Mouse (Mus musculus): ENCODE measurements around the gene Platr17. TPM values are rescaled to one million over a fixed set of nuclear protein-coding genes. Genes with fewer than 3 reads are reported as not detected.
A peak's percentile ranks its signal among the peaks of the same experiment; 100 is the strongest.

Platr17 gene
- total and polyA plus RNA-seq, 3 experiments, result not detected

- TF ChIP-seq UBTF (IDR thresholded peaks at IDR 0.05; ENCODE audit: low read depth, low read length) (peak; percentile 76), CTCF (conservative IDR thresholded peaks at IDR 0.05 in 1 of 2, IDR thresholded peaks at IDR 0.05 in 1 of 2; ENCODE audit: low read depth in 2 of 2, low read length in 2 of 2) (peak in 1 of 2 experiments; percentile 15; a peak in 1 of 4 replicates), ELF1 (IDR thresholded peaks at IDR 0.05; ENCODE audit: low read depth, low read length) (peak; percentile 85), MXI1 (IDR thresholded peaks at IDR 0.05; ENCODE audit: low read depth, low read length) (peak; percentile 79; the same call in 1 of the 2 replicates)
Observed at GRCm38 (mm10) chr17:33929371-33930279, 24.7 kb downstream of the Platr17 start, which contains the start of gene Rgl2 (continued).

- Histone ChIP-seq H3K27me3 (replicated peaks) (no peaks in the 10 kb centered on the region), H3K9ac (ENCODE audit: insufficient read depth, low read depth) (peak overlapping the region; percentile 85), H3K27ac (ENCODE audit: insufficient read depth, low read depth) (peak overlapping the region; percentile 74; the same call in 1 of the 2 replicates), H3K4me1 (ENCODE audit: control insufficient read depth in 1 of 2, insufficient read depth in 2 of 2) (peaks cover 4 to 24% of the 10 kb centered on the region in 2 experiments), H3K4me2 (ENCODE audit: insufficient read depth, low read depth, poor library complexity, severe bottlenecking) (peak overlapping the region; percentile 79), H3K79me2 (replicated peaks; ENCODE audit: control insufficient read depth, extremely low read depth, insufficient read depth, poor library complexity, severe bottlenecking) (0 out of 2 replicates have a peak, but pooled peaks cover 2% of the 10 kb centered on the region), H3K9me3 (replicated peaks; ENCODE audit: low read length) (no peaks in the 10 kb centered on the region), H3K36me3 (replicated peaks in 1 of 2; ENCODE audit: control insufficient read depth in 1 of 2, insufficient read depth in 1 of 2, low read length in 1 of 2) (peaks cover 42 to 73% of the 10 kb centered on the region in 2 experiments), H3K4me3 (replicated peaks in 1 of 3; ENCODE audit: low read depth in 2 of 3, low read length in 2 of 3, poor library complexity in 1 of 3) (peak overlapping the region; percentile 65 to 77 (median 75))
- TF ChIP-seq JUN (IDR thresholded peaks at IDR 0.05; ENCODE audit: insufficient read depth, low read depth, low read length), result no peak
- no peak for TF ChIP-seq IRF4 (IDR thresholded peaks at IDR 0.05; ENCODE audit: low read depth, low read length)
- TF ChIP-seq POLR2A (IDR thresholded peaks at IDR 0.05; ENCODE audit: low read depth, low read length), result 0 out of 2 replicates have a peak, but pooled peaks have one; percentile 18
- TF ChIP-seq SIN3A (IDR thresholded peaks at IDR 0.05; ENCODE audit: low read length), result peak; percentile 85; the same call in 1 of the 2 replicates
- peak; percentile 50; the same call in 1 of the 2 replicates for TF ChIP-seq MXI1 (IDR thresholded peaks at IDR 0.05; ENCODE audit: low read depth, low read length)
- in situ Hi-C loops (cut with MboI; ENCODE audit: low pct_ligation_motif_present, low pct_unique_long_range_greater_than_20kb, low sequenced_read_pairs), result no loop called here
- DNase-seq (ENCODE audit: extremely low read depth), result peak; percentile 82
- dilution Hi-C loops (cut with MboI; ENCODE audit: extremely low pct_ligation_motif_present, extremely low pct_unique_long_range_greater_than_20kb, low sequenced_read_pairs), result no loop called here
Observed at GRCm38 (mm10) chr17:33930280-33931158, 25.6 kb downstream of the Platr17 start.

- H3K79me2 ChIP-seq (replicated peaks; ENCODE audit: control insufficient read depth, extremely low read depth, insufficient read depth, poor library complexity, severe bottlenecking), result 0 out of 2 replicates have a peak, but pooled peaks cover 2% of the 10 kb centered on the region
- dilution Hi-C loops (cut with MboI; ENCODE audit: extremely low pct_ligation_motif_present, extremely low pct_unique_long_range_greater_than_20kb, low sequenced_read_pairs), result no loop called here
- H3K4me3 ChIP-seq (replicated peaks in 1 of 3; ENCODE audit: low read depth in 2 of 3, low read length in 2 of 3, poor library complexity in 1 of 3), result peak overlapping the region; percentile 65 to 77 (median 75)
- DNase-seq (ENCODE audit: extremely low read depth), result no peak
- peak overlapping the region; percentile 79 for H3K4me2 ChIP-seq (ENCODE audit: insufficient read depth, low read depth, poor library complexity, severe bottlenecking)
- peaks cover 36 to 72% of the 10 kb centered on the region in 2 experiments for H3K36me3 ChIP-seq (replicated peaks in 1 of 2; ENCODE audit: control insufficient read depth in 1 of 2, insufficient read depth in 1 of 2, low read length in 1 of 2)
- peak overlapping the region; percentile 85; the same call in 1 of the 2 replicates for H3K9ac ChIP-seq (ENCODE audit: insufficient read depth, low read depth)
- H3K9me3 ChIP-seq (replicated peaks; ENCODE audit: low read length), result no peaks in the 10 kb centered on the region
- TF ChIP-seq MXI1 (IDR thresholded peaks at IDR 0.05; ENCODE audit: low read depth, low read length), result 0 out of 2 replicates have a peak, but pooled peaks have one; percentile 9
- TF ChIP-seq BHLHE40 (IDR thresholded peaks at IDR 0.05; ENCODE audit: low read depth, low read length), result no peak
- TF ChIP-seq ZNF384 (IDR thresholded peaks at IDR 0.05; ENCODE audit: low read depth, low read length), result no peak
- peaks cover 4 to 27% of the 10 kb centered on the region in 2 experiments for H3K4me1 ChIP-seq (ENCODE audit: control insufficient read depth in 1 of 2, insufficient read depth in 2 of 2)
- in situ Hi-C loops (cut with MboI; ENCODE audit: low pct_ligation_motif_present, low pct_unique_long_range_greater_than_20kb, low sequenced_read_pairs), result no loop called here
- no peaks in the 10 kb centered on the region for H3K27me3 ChIP-seq (replicated peaks)
- peak overlapping the region; percentile 29; the same call in 1 of the 2 replicates for H3K27ac ChIP-seq (ENCODE audit: insufficient read depth, low read depth)
Observed at GRCm38 (mm10) chr17:33931159-33931866, 26.4 kb downstream of the Platr17 start.

All from CH12.LX (cell line).